Mouse (Mus musculus) activated CD4-positive, CD25-positive, alpha-beta regulatory T cell, adult 4 months (primary cell): ENCODE data around the gene Adam15. TPM values are rescaled to one million over a fixed set of nuclear protein-coding genes. Genes with fewer than 3 reads are reported as not detected.

Experiments used
- ATAC-seq: one replicate; pipeline ENCODE4 v1.8.0; 2017
- polyA plus RNA-seq, 2 experiments: library from polyadenylated mRNA; unstranded; fragments of 100-300 nt; shearing (Covaris generic); gene quantifications; one replicate each; pipeline ENCODE4 v1.2.1; 2017

The Adam15 gene
- polyA plus RNA-seq: 10 to 100 TPM in 1 of 2 experiments, 1 to 10 TPM in 1; 7.7 to 12.7 TPM

DNA sequence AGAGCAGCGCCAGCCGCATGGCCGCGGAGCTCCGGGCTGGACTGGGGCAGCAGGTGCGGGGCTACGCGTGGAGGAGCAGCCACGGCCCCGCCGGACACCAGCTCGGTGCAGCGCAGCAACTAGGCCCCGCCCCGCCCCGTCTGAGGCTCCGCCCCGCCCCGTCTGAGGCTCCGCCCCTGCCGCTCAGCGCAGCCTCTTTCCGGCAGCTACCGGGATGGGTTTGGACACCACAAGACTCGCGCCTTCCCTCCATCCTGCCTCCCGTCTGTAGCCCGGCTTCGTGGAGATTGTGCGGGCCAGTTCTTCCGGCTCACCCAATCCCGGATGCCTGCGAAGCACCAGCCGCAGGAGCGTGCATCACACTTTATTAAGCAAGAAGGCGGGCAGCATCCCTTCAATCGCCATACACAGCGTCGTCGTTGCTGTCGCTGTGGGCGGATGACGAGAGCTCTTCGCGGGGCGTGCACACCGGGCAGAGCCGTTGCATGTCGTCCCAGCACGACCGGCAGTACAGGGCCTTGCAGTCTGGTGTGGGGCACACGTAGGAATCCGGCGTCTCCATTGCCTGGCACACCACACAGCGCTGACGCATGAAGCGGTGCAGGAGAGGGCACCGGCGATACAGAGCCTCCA, at the start of gene Adam15:
Gene Adam15, minus strand, starts transcription at position 128 of the 633 bp plus-strand sequence.
- peak; percentile 89 for ATAC-seq

GRCm38 (mm10) chr3:89396654-89397005, 46.8 kb upstream of the Adam15 start:
- ATAC-seq: no peak

- no peak for ATAC-seq
These were observed 46.2 kb upstream of the Adam15 start for GRCm38 (mm10) chr3:89395806-89396653.

- ATAC-seq: no peak
These were observed 45.6 kb upstream of the Adam15 start for GRCm38 (mm10) chr3:89395419-89395805.

GRCm38 (mm10) chr3:89394894-89395256, 45.1 kb upstream of the Adam15 start:
- ATAC-seq: no peak

- peak; percentile 8 for ATAC-seq
These were observed 44.5 kb upstream of the Adam15 start, which contains the start of gene Zbtb7b for GRCm38 (mm10) chr3:89394006-89394893. TSS of gene Zbtb7b (minus strand) at chr3:89394776.

DNA sequence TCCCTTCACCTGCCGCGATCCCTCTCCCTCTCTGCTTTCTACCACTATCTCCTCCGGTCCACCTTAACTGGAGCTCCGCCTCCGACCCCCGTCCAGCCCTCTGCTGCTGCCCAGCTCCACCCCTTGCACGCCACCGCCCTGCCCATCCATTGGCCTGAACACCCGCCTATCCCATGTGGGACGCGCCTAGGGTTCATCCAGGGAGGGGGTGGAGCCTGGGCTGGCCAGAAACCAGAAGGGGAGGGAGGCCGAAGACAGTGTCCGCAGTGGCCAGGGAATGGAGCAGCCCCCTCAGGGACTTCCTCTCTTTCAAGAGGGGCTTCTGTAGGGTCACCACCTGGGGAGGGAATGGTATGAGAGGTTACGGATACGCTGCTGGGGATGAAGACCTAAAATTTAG, 43.8 kb upstream of the Adam15 start:
- ATAC-seq: peak; percentile 79

DNA sequence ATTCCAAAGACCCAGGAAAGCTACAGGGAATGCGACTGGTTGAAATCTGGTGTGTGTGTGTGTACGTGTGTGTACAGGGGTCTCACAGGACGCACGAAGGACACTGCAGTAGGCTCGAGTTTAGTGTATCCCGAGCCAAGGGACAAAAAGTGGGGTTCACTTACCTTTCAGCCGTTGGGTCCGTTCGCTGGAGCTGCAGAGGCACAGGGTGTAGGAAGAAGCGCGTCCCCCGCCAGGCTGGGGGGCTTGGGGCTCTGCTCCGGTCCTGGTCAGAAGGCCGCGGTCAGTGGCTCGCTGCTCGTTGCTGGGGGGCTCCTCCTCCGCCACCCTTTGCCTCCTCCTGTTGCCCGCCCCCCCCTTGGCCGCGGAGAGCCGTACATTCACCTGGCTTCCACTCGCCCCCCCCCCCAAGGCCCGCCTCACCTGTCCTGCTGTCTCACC, 43.1 kb upstream of the Adam15 start:
- ATAC-seq: no peak

- ATAC-seq: no peak
These were observed 42.1 kb upstream of the Adam15 start for GRCm38 (mm10) chr3:89391663-89392511.

- no peak for ATAC-seq
These were observed 41.2 kb upstream of the Adam15 start for GRCm38 (mm10) chr3:89390699-89391662.

GRCm38 (mm10) chr3:89390111-89390515, 40.3 kb upstream of the Adam15 start:
- no peak for ATAC-seq

GRCm38 (mm10) chr3:89388901-89389740, 39.3 kb upstream of the Adam15 start:
- ATAC-seq: peak; percentile 30

- ATAC-seq: no peak
These were observed 38.5 kb upstream of the Adam15 start for GRCm38 (mm10) chr3:89388134-89388881.

DNA sequence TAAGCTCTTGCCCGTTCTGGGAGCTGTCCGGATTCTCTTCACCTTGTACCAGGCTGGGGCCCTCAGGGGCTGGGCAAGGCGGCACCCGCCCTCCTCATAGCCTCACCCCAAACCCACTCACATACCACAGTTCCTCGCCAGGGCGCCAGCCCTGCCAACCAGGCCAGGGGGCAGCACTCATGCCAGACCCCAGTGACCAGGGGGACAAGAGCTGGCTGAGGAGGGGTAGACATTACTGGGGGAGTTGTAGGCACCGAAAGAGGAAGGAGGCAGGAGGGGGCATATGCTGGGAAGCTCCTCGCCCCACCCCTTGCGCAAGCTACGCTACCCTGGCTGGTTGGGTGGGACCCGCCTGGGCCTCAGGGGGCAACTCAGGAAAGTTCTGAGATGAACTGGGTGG, 37.8 kb upstream of the Adam15 start:
- ATAC-seq: no peak

DNA sequence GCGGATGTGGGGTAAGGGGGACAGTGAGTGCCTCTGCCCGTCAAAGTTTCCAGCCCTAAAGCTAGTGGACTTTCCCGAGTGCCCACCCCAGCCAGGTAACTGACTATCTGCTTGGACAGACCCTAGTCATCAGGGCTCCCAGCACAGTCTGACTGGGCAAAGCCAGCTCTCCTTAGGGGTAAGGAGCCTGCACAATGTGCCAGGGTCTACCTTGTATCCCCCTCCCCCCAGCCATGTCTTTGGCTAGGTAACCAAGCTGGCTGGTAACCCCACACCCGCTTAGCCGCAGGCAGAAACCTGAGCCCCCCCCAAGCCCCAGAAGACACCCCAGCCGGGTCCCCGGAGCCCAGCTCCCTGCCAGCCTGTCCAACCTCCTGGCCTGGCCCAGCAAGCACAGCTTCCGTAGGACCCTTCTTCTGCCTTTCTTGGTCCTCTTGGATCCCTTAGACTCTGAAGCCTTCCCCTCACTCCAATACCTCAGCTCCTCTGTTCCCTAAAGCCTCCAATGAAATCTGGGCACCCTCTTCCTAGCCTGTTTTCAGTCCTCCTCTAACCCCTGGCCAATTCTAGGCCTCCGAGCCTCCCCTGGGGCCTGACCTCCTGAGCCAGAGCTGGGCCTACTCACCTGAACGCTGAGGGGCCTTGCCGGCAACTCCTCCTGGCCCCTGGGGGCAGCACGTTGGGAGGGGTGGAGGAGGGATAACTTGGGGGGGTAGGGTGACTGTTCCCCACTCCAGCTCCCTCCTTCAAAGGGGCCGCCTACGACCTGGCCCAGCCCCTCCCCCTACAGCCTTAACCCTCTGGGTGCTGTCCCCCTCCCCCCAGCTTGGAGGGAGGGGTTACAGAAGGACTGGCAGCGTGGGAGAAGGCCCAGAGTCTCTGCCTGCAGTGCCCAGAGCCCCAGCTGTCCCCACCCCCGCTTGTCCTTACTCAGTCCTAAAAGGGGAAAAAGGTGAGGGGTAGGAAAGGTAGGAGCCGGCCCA, 36.9 kb upstream of the Adam15 start:
- ATAC-seq: no peak

DNA sequence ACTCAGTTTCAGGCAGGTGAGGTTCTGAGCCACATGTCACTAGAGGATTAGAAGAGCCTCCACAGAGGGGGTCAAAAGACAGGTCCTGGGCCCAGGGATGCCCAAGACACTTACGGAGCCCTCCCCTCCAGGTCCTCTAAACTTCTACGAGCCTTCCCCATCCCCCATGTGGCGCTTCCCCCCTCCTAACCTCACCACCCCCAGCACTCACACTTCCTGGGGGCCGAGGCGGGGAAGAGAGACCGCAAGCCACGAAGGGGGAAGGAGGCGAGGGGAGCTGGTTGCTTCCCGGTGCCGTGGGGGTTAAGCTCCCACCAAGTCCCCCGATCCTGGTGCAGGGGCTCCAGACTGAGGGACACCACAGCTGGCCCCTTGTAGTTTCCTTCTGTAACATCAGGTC, 35.7 kb upstream of the Adam15 start:
- no peak for ATAC-seq

DNA sequence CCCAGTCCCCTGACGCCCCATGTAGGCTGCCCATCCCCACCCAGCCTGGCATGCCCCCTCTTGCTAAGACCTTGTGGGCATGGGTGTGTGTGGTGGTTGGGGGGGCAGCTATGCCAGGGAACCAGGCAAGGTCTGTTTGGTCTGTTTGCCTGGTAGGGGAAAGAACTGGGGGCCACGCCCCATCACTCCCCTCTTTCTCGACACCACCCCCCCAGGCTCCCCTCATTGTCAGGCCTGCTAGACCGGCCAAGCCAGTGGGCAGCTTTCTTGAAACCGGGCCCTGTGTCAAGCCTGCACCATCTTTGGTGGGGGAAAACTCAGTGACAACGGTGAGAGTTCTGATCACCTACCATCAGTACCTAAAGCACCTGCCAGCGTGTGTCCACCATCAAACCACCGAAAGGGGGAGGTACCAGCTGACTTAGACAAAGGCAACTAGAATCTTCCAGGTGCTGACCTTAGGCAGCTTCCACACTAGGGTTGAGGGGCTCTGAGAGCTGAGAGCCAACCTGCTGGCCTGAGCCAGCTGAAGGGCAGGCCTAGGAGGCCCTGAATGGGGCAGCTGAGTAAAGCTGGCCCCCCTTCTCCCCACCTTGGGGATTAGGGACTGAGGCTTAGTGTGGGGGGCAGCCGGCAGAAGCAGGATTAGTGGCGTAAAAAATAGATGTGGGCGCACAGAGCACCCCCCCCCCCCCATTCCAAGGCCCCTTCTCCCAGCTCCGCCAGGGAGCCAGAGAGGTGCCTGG, 34.7 kb upstream of the Adam15 start:
- ATAC-seq: no peak
